In genomic region chr12:40805257-40805656, GRCm38 (mm10) we compare ENCODE assay signal across 16 mouse cellular contexts.
"Had no signal": no experiment of that assay in that cellular context is flagged by ENCODE, and none has a peak within 500 bp of the region (broad histone marks: within the 10 kb centered on the region; RNA-seq: fewer than 3 reads in every experiment).

No protein-coding gene starts in this region.

- H3K27ac ChIP-seq: liver, embryonic 15.5 days; lung, embryonic 15.5 days; macrophage; midbrain, embryonic 13.5 days; midbrain, embryonic 15.5 days; neural tube, embryonic 12.5 days had no signal

- H3K4me1 ChIP-seq: liver, embryonic 15.5 days; lung, embryonic 15.5 days; megakaryocyte, embryonic 14.5 days; midbrain, embryonic 13.5 days; midbrain, embryonic 15.5 days; neural tube, embryonic 12.5 days had no signal

- H3K36me3 ChIP-seq: liver, embryonic 15.5 days had no signal

- H3K27me3 ChIP-seq: liver, embryonic 15.5 days; lung, embryonic 15.5 days; megakaryocyte, embryonic 14.5 days; midbrain, embryonic 13.5 days; midbrain, embryonic 15.5 days; neural tube, embryonic 12.5 days had no signal

- H3K4me3 ChIP-seq: liver, embryonic 15.5 days; lung, embryonic 15.5 days; megakaryocyte, embryonic 14.5 days; midbrain, embryonic 13.5 days; midbrain, embryonic 15.5 days; neural tube, embryonic 12.5 days had no signal

- ATAC-seq: liver, postnatal 0 days; lung, postnatal 0 days; midbrain, embryonic 13.5 days; midbrain, embryonic 15.5 days had no signal

- DNase-seq: liver, postnatal 0 days; lung, adult 2 months; lung, postnatal 14 days; lung, postnatal 36 days; right cerebral cortex, postnatal 14 days; thymus, adult 18-20 months; thymus, postnatal 14 days; thymus, postnatal 36 days had no signal

- H3K9ac ChIP-seq: liver, embryonic 15.5 days; liver, postnatal 0 days; lung, embryonic 15.5 days; midbrain, embryonic 13.5 days; midbrain, embryonic 15.5 days; neural tube, embryonic 12.5 days had no signal
